Mouse (Mus musculus) gastrocnemius, adult 8-10 months (tissue): ENCODE results near the gene Adamtsl4. TPM values are rescaled to one million over a fixed set of nuclear protein-coding genes. Genes with fewer than 3 reads are reported as not detected.
"Not testable (repeated sequence)": the region's sequence is repeated elsewhere in the genome, so short reads cannot be mapped to it uniquely, and the experiment has no call there.

Experiments used
- DNase-seq, 2 experiments: peaks; one replicate each; pipeline ENCODE4 v3.0.0; 2022; ENCODE audit warnings: low spot score in 2 of 2
- total RNA-seq, 4 experiments: library from RNA; stranded (reverse); gene quantifications; 2 replicates each; pipeline ENCODE4 v1.2.4; 2022

Gene Adamtsl4
- total RNA-seq, 4 experiments from 2014 or later, result 13.8 to 23.4 (median 18.2) TPM

GRCm38 (mm10) chr3:95676745-95677419, 10.8 kb downstream of the Adamtsl4 start:
- peak; percentile 78 for DNase-seq

- DNase-seq, result peak; percentile 82 to 85
These were observed 12.2 kb downstream of the Adamtsl4 start for GRCm38 (mm10) chr3:95675301-95676092.

- no peak for DNase-seq
These were observed 12.9 kb downstream of the Adamtsl4 start for GRCm38 (mm10) chr3:95674812-95675211.

- DNase-seq, result peak; percentile 70 to 82
These were observed 13.5 kb downstream of the Adamtsl4 start for GRCm38 (mm10) chr3:95674236-95674635.

GRCm38 (mm10) chr3:95673707-95674211, 14.0 kb downstream of the Adamtsl4 start:
- DNase-seq, result no peak

GRCm38 (mm10) chr3:95672861-95673706, 14.6 kb downstream of the Adamtsl4 start:
- DNase-seq, result no peak

GRCm38 (mm10) chr3:95672461-95672860, 15.3 kb downstream of the Adamtsl4 start:
- no peak for DNase-seq

- DNase-seq, result no peak
These were observed 16.5 kb downstream of the Adamtsl4 start for GRCm38 (mm10) chr3:95671201-95671600.

GRCm38 (mm10) chr3:95670419-95670818, 17.3 kb downstream of the Adamtsl4 start:
- DNase-seq, result not testable (repeated sequence)

GRCm38 (mm10) chr3:95669309-95669665, 18.4 kb downstream of the Adamtsl4 start:
- no peak for DNase-seq

GRCm38 (mm10) chr3:95668589-95669308, 19.0 kb downstream of the Adamtsl4 start:
- no peak for DNase-seq

GRCm38 (mm10) chr3:95668026-95668425, 19.7 kb downstream of the Adamtsl4 start:
- DNase-seq, result no peak

GRCm38 (mm10) chr3:95667521-95667920, 20.2 kb downstream of the Adamtsl4 start:
- no peak for DNase-seq

GRCm38 (mm10) chr3:95666124-95666844, 21.4 kb downstream of the Adamtsl4 start:
- no peak for DNase-seq

- DNase-seq, result no peak
These were observed 22.8 kb downstream of the Adamtsl4 start for GRCm38 (mm10) chr3:95664940-95665352.

GRCm38 (mm10) chr3:95663969-95664608, 23.6 kb downstream of the Adamtsl4 start:
- DNase-seq, result no peak

- DNase-seq, result no peak
These were observed 24.2 kb downstream of the Adamtsl4 start for GRCm38 (mm10) chr3:95663486-95663885.

GRCm38 (mm10) chr3:95662724-95663449, 24.8 kb downstream of the Adamtsl4 start:
- DNase-seq, result no peak
